Mouse (Mus musculus) C2C12 (cell line): Measurements from ENCODE around the gene Etl4.

Experiments
- CEBPB ChIP-seq: IDR thresholded peaks from one replicate; pipeline ENCODE4 v1.6.1; 2011; ENCODE audit warnings: low read depth, mild to moderate bottlenecking, control low read depth, moderate library complexity
- CTCF ChIP-seq: IDR thresholded peaks from one replicate; pipeline ENCODE4 v1.5.1; 2011; ENCODE audit not compliant: control insufficient read depth, insufficient read depth, insufficient read length
- FOSL1 ChIP-seq: IDR thresholded peaks from one replicate; pipeline ENCODE4 v1.8.0; 2011; ENCODE audit warnings: mild to moderate bottlenecking, low read length; ENCODE audit not compliant: poor library complexity, insufficient read depth, severe bottlenecking
- MAX ChIP-seq: IDR thresholded peaks from one replicate; pipeline ENCODE4 v1.6.1; 2011; ENCODE audit warnings: mild to moderate bottlenecking, control low read depth
- MYOG ChIP-seq: IDR thresholded peaks from one replicate; pipeline ENCODE4 v1.6.1; 2011; ENCODE audit not compliant: control insufficient read depth, insufficient read length; ENCODE audit errors: extremely low read depth
- USF1 ChIP-seq: IDR thresholded peaks from one replicate; pipeline ENCODE4 v1.6.1; 2011; ENCODE audit warnings: low read depth, mild to moderate bottlenecking, control low read depth, moderate library complexity

- TF ChIP-seq CTCF, result no peak
- TF ChIP-seq USF1, result no peak
- no peak for TF ChIP-seq MAX
- TF ChIP-seq CEBPB, result no peak
- TF ChIP-seq FOSL1, result no peak
- TF ChIP-seq MYOG, result no peak
These were observed 866.7 kb downstream of the Etl4 start for GRCm38 (mm10) chr2:20776171-20776704.
